Mouse (Mus musculus): ENCODE measurements around the gene Gm42372. TPM values are rescaled to one million over a fixed set of nuclear protein-coding genes. Genes with fewer than 3 reads are reported as not detected.

The Gm42372 gene
- polyA plus RNA-seq, 1 experiment: 0.16 TPM

GRCm38 (mm10) chr7:17017036-17017435 lies 34.1 kb downstream of the Gm42372 start:
- Histone ChIP-seq H3K4me1 (ENCODE audit: control insufficient read depth, insufficient read depth, low read length) (peaks cover 14% of the 10 kb centered on the region), H3K4me3 (ENCODE audit: insufficient read depth, low read length) (no peak overlapping the region), H3K27ac (ENCODE audit: insufficient read depth, low read depth, low read length) (no peak overlapping the region)
- no peak for TF ChIP-seq POLR2A (IDR thresholded peaks at IDR 0.05; ENCODE audit: borderline replicate concordance, low read depth, low read length)
- no peak for TF ChIP-seq CTCF (IDR thresholded peaks at IDR 0.05; ENCODE audit: low read depth, low read length)

- Histone ChIP-seq H3K27ac (ENCODE audit: insufficient read depth, low read depth, low read length) (no peak overlapping the region), H3K4me1 (ENCODE audit: control insufficient read depth, insufficient read depth, low read length) (peaks cover 21% of the 10 kb centered on the region), H3K4me3 (ENCODE audit: insufficient read depth, low read length) (no peak overlapping the region)
- no peak for TF ChIP-seq POLR2A (IDR thresholded peaks at IDR 0.05; ENCODE audit: borderline replicate concordance, low read depth, low read length)
- TF ChIP-seq CTCF (IDR thresholded peaks at IDR 0.05; ENCODE audit: low read depth, low read length): no peak
Measured at GRCm38 (mm10) chr7:17017921-17018320, 35.0 kb downstream of the Gm42372 start.

GRCm38 (mm10) chr7:17019426-17020166 lies 36.7 kb downstream of the Gm42372 start:
- TF ChIP-seq POLR2A (IDR thresholded peaks at IDR 0.05; ENCODE audit: borderline replicate concordance, low read depth, low read length) (no peak), CTCF (IDR thresholded peaks at IDR 0.05; ENCODE audit: low read depth, low read length) (no peak)
- H3K27ac ChIP-seq (ENCODE audit: insufficient read depth, low read depth, low read length): no peak overlapping the region
- peaks cover 34% of the 10 kb centered on the region for H3K4me1 ChIP-seq (ENCODE audit: control insufficient read depth, insufficient read depth, low read length)
- no peak overlapping the region for H3K4me3 ChIP-seq (ENCODE audit: insufficient read depth, low read length)

- H3K4me1 ChIP-seq (ENCODE audit: control insufficient read depth, insufficient read depth, low read length): peaks cover 47% of the 10 kb centered on the region
- no peak overlapping the region for H3K27ac ChIP-seq (ENCODE audit: insufficient read depth, low read depth, low read length)
- no peak overlapping the region for H3K4me3 ChIP-seq (ENCODE audit: insufficient read depth, low read length)
- TF ChIP-seq CTCF (IDR thresholded peaks at IDR 0.05; ENCODE audit: low read depth, low read length) (no peak), POLR2A (IDR thresholded peaks at IDR 0.05; ENCODE audit: borderline replicate concordance, low read depth, low read length) (no peak)
Measured at GRCm38 (mm10) chr7:17022176-17022575, 39.3 kb downstream of the Gm42372 start.

GRCm38 (mm10) chr7:17023701-17024100 lies 40.8 kb downstream of the Gm42372 start:
- Histone ChIP-seq H3K4me3 (ENCODE audit: insufficient read depth, low read length) (peak overlapping the region; percentile 81), H3K27ac (ENCODE audit: insufficient read depth, low read depth, low read length) (peak overlapping the region; percentile 93), H3K4me1 (ENCODE audit: control insufficient read depth, insufficient read depth, low read length) (peaks cover 38% of the 10 kb centered on the region)
- TF ChIP-seq CTCF (IDR thresholded peaks at IDR 0.05; ENCODE audit: low read depth, low read length): no peak
- TF ChIP-seq POLR2A (IDR thresholded peaks at IDR 0.05; ENCODE audit: borderline replicate concordance, low read depth, low read length): no peak

GRCm38 (mm10) chr7:17024141-17024540 lies 41.3 kb downstream of the Gm42372 start:
- Histone ChIP-seq H3K4me1 (ENCODE audit: control insufficient read depth, insufficient read depth, low read length) (peaks cover 38% of the 10 kb centered on the region), H3K27ac (ENCODE audit: insufficient read depth, low read depth, low read length) (peak overlapping the region; percentile 93), H3K4me3 (ENCODE audit: insufficient read depth, low read length) (peak overlapping the region; percentile 81)
- TF ChIP-seq POLR2A (IDR thresholded peaks at IDR 0.05; ENCODE audit: borderline replicate concordance, low read depth, low read length) (no peak), CTCF (IDR thresholded peaks at IDR 0.05; ENCODE audit: low read depth, low read length) (no peak)

GRCm38 (mm10) chr7:17024814-17025504 lies 42.1 kb downstream of the Gm42372 start:
- TF ChIP-seq POLR2A (IDR thresholded peaks at IDR 0.05; ENCODE audit: borderline replicate concordance, low read depth, low read length): no peak
- no peak for TF ChIP-seq CTCF (IDR thresholded peaks at IDR 0.05; ENCODE audit: low read depth, low read length)
- H3K4me3 ChIP-seq (ENCODE audit: insufficient read depth, low read length): peak overlapping the region; percentile 81
- H3K4me1 ChIP-seq (ENCODE audit: control insufficient read depth, insufficient read depth, low read length): peaks cover 38% of the 10 kb centered on the region
- peak overlapping the region; percentile 93 for H3K27ac ChIP-seq (ENCODE audit: insufficient read depth, low read depth, low read length)

- H3K4me1 ChIP-seq (ENCODE audit: control insufficient read depth, insufficient read depth, low read length): peaks cover 38% of the 10 kb centered on the region
- TF ChIP-seq CTCF (IDR thresholded peaks at IDR 0.05; ENCODE audit: low read depth, low read length) (no peak), POLR2A (IDR thresholded peaks at IDR 0.05; ENCODE audit: borderline replicate concordance, low read depth, low read length) (no peak)
- peak overlapping the region; percentile 93 for H3K27ac ChIP-seq (ENCODE audit: insufficient read depth, low read depth, low read length)
- peak overlapping the region; percentile 81 for H3K4me3 ChIP-seq (ENCODE audit: insufficient read depth, low read length)
Measured at GRCm38 (mm10) chr7:17025505-17025894, 42.6 kb downstream of the Gm42372 start.

GRCm38 (mm10) chr7:17025896-17026622 lies 43.2 kb downstream of the Gm42372 start:
- TF ChIP-seq CTCF (IDR thresholded peaks at IDR 0.05; ENCODE audit: low read depth, low read length) (no peak), POLR2A (IDR thresholded peaks at IDR 0.05; ENCODE audit: borderline replicate concordance, low read depth, low read length) (no peak)
- Histone ChIP-seq H3K4me1 (ENCODE audit: control insufficient read depth, insufficient read depth, low read length) (peaks cover 35% of the 10 kb centered on the region), H3K4me3 (ENCODE audit: insufficient read depth, low read length) (peak overlapping the region; percentile 81), H3K27ac (ENCODE audit: insufficient read depth, low read depth, low read length) (peak overlapping the region; percentile 44)
